Mouse (Mus musculus) ES-E14 (cell line): ENCODE data around the gene Hdac4.

ENCODE experiments used
- CHD2 ChIP-seq: IDR thresholded peaks from 2 replicates; pipeline ENCODE4 v1.6.1; 2014; ENCODE audit warnings: mild to moderate bottlenecking, low read depth, low read length, inconsistent platforms
- HCFC1 ChIP-seq: IDR thresholded peaks from 2 replicates; pipeline ENCODE4 v1.6.1; 2012; ENCODE audit warnings: low read length, inconsistent platforms, borderline replicate concordance; ENCODE audit not compliant: insufficient read depth
- MAFK ChIP-seq: IDR thresholded peaks from 2 replicates; pipeline ENCODE4 v1.6.1; 2014; ENCODE audit warnings: mild to moderate bottlenecking, low read depth, low read length, inconsistent platforms; ENCODE audit not compliant: insufficient read depth

DNA sequence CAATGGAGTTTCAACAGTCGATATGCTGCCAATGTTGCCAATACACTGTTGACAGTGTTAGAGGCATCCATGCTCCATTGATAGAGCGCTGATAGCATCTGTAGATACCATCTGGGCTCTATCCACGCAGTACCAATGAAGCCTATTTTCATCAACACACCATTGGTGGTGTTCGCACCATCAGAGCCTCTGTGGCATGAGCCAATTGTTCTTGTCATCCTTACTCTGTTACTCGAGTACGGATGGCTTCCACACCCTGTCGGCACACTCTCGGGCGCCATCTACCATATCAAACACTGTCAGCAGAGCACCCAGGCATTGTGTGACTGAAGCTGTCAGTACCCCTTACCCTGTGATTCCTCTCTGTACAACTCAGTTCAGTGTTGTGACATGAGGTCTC lies 271.9 kb downstream of the Hdac4 start:
- TF ChIP-seq CHD2: no peak
- no peak for TF ChIP-seq HCFC1
- no peak for TF ChIP-seq MAFK
